Mouse (Mus musculus) c-Kit-positive CD71-positive TER-119-negative erythroid progenitor cells, embryonic 14.5 days (primary cell): ENCODE results near the gene Rabep1.
"Not testable (repeated sequence)": the region's sequence is repeated elsewhere in the genome, so short reads cannot be mapped to it uniquely, and the experiment has no call there.

Experiments
- DNase-seq: peaks from one replicate; pipeline ENCODE4 v3.0.0-alpha.2; 2013; ENCODE audit warnings: low read depth

The Rabep1 gene

DNA sequence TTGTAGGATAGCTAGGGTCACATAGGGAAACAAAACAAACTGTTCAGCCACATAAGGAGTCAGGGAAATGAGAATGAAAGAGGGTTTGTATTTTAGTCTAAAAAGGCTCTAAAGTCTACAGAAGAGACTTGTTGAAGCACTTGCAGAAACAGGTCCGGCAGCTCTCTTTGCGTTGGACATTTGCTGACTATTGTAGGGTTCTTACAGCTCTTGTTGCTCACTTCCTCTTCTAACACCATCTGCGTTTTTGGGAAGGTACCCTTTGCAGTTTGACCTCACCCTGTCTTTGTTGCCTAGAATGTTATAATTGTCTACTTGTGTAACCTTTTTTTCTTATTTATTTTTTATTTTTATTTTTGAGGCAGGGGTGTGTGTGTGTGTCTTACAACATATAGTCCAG is 53.1 kb downstream of the Rabep1 start:
- DNase-seq, result no peak

DNA sequence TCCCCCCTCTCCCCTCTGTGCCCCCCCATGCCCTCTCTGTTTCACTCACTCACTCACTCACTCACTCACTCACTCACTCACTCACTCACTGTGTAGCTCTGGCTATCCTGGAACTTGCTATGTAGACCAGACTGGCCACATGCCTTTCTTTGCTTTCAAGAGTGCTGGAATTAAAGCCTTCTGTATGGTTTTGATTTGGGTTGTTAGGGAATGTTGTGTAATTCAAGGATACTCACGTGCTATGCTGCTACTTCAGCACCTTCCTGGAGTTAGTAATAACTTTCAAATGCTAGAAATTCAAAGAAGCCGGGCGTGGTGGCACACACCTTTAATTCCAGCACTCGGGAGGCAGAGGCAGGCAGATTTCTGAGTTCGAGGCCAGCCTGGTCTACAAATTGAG is 53.6 kb downstream of the Rabep1 start:
- not testable (repeated sequence) for DNase-seq

DNA sequence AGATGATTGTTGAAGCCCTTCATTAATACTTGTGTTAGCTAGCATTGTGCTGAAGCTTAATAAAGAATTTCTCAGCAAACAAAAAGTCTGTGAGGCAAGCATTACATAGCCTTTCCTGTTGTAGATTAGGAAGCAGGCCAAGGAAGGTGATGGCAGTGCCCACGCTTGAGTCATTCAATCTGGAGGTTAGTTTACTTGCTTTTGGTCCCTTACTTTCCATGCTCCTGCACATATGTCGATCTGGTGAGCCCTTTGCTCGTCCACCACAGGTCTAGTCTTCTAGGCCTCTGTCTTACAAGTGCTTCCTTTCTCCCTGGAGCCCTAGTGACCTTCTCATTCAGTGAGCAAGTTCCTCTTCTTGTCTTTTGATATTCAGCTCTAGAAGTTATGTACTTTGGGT is 62.1 kb downstream of the Rabep1 start:
- DNase-seq, result no peak

DNA sequence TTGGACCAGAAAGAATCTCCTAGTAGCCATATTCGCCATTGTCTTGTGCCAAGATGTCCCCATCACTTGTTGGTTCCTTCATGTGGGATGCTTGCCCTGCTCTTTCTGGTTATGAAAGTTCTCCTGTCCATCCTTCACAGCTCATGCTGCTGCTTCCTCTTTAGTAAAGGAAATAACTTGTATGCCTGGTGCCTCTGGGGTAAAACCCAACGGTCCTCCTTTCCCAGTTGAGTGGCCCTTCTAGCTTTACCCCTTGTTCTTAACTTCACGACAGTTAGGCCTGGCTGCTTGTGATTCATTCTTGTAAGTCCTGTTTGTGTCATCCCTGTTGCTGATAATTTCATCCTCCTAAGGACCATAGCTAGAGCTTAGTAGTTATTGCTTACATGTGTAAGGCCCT is 66.7 kb downstream of the Rabep1 start:
- DNase-seq, result no peak

DNA sequence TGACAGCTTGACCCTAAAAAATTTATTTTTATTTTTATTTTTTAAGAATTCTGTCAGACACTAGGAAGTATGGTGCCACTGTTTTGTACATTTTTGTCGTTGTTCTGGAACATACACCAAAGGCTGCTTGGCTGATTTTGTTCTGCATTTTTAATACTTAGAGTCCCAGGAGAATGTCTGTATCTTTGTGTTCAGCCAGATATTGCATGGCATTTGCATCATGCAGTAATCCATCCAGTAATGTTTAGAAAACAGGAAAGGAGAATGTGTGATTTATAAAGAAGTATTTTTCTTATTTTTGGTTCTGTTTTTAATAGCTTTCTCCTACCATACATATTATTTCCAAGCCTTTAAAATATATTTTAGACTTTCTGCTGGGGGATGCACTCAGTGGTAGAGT is 67.3 kb downstream of the Rabep1 start:
- no peak for DNase-seq

DNA sequence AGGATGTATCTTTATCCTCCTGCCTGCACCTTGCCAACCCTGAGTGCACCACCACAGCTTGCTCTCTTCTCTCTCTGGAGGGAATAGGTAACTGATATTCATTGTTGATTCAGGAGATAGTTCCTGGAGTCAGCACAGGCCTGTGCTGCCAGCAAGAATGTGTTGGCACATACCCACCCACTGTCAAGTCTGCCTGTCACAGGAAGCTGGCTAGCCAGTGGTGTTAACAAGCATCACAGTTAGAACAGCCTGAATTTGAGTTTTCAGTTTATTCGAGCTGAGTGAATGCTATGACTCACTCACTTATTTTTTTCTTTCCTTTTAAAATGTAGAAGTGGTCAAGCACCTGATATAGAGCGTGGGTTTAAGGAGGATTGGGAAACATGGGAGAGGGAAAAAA is 73.3 kb downstream of the Rabep1 start:
- DNase-seq, result no peak

DNA sequence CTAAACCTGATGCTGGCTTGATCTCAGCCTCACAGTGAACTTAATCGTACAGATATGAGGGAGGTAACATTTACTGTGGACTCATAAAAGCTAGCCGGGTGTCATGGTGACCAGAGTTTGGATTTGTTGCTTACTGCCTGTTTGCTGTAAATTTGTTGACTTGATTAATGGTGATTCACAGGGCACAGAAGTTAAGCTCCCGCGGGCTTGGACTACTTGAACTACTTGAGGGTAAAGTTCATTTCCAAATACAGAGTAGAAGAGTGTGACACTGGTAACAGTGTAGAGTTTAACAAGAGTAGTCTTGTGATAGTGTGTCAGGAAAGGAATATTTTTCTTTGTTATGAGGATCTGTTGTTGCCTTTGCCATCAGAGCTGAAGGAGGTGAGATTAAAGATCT is 74.9 kb downstream of the Rabep1 start:
- DNase-seq, result no peak

DNA sequence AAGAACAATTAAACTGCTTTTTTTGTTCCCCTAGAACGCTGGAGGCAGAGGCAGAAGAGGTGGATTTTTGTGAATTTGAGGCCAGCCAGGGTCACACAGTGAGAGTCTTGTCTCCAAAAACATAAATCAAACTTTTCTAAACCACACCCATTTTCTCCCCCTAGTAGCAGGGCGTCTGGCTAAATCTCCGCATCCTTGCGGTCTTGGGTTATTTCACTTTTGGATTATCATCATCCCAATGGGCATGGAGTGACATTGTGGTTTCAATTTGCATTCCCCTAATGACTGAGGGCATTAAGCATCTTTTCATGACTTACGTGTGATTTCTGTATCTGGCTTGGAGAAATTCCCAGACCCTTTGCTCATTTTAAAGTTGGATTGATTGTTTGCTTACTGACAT is 86.9 kb downstream of the Rabep1 start:
- DNase-seq, result no peak

DNA sequence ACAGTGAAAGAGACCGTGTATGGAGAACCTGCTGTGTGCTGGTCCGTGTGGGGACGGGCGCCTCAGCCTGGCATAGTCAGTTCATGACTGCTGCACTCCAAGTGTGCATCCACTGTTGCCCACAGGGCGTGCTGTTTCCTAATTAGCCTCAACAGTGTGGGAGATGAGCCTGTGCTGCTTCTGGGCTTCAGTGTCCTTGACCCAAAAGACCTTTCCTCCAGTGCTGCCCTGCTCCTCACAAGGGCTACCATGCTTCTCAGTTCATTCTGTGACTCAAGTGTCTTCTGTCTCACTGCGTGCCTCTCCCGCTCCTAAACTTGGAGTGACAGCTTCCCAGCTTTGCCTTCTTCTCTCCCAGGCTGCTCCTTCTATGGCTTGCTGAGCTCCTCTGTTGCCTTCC is 90.7 kb downstream of the Rabep1 start:
- no peak for DNase-seq

DNA sequence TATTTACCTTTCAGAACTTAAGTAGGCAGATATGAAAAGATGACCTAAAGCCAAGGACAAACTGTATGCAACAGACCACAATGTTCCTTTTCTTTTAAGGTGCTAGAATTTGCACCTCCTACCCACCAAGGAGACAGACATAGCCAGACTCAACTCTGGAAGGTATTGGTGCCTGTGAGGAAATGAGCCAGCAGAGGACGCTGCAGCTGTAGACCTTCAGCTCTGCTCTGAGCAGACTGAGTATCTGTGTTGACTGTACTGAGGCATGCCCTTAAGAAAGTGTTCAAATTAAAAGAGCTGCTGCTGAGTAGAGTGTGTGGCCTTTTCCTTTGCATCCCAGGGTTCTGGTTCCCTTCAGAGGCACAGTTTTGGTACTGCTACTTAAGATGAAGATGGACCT is 98.0 kb downstream of the Rabep1 start:
- DNase-seq, result no peak

DNA sequence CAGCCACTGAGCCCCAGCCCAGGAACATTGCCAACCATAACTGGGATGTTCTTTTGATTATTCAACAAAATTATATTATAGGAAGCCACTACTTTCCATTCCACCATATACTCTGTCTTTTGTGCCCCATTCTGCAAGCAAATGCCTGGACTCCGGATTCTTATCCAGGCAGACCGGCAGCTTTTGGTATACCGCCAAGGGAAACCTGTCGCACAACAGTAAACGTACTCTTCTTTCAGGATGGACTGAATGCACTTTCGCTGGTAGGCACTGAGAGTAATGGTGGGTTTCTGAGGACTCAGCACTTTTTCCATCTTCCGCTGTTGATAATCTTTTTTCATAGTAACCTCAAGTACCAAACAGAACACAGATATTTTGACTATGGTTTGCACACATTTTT is 99.1 kb downstream of the Rabep1 start:
- DNase-seq, result no peak

DNA sequence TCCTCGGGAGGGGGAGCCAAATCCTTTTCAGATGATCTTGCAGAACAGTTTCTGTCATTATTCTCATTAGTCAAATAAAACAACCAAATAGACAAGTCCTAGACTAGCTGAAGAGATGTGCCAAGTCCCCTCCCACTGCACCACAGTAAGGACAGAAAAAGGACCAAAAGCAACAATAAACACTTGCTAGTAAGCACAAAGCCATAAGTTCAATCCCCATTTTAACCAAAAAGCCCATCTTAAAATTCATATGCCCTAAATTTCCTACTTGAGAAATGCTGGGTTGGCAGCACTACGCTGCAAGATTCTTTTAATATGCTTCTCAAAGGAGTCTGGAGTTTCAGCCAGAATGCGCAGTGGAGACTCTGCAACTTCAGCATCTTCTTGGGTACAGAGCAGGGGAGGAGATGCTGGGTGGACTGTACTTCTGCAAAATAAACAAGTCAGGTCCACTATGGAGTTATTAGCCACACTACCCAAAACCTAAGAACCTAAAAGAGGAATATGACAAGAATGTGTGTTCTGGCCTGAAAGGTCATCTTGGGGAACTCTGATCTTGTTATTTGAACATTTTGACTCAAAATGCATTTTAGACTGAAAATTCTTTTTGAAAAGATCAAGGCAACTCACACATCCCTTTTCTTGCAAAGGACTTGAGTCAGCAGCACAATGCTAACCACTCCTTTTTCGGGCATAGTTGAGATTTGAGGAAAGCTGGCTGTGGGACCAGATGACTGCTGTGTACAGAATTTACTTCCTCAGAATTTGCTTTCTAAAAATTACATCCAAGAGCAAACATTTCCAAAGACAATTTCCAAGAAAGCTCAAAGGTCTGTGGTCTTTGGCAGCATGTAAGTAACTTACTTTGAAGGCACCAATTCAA is 100.6 kb downstream of the Rabep1 start:
- DNase-seq, result no peak

DNA sequence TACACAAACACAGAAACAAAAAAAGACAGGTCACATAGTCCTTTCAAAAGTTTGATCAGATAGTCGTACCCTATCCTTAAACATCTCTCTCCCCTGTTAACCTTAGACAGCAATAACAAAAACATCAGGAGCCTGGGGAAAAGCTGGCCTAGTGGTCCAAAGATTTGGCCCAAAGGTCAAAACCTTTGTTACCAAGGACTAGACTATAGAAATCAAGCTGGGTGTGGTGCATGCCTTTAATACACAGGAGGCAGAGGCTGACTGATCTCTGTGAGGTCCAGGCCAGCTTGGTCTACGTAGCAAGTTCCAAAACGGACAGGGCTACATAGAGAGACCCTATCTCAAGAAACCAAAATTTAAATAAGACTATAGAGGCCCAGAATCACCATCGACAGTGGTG is 110.1 kb downstream of the Rabep1 start:
- no peak for DNase-seq

DNA sequence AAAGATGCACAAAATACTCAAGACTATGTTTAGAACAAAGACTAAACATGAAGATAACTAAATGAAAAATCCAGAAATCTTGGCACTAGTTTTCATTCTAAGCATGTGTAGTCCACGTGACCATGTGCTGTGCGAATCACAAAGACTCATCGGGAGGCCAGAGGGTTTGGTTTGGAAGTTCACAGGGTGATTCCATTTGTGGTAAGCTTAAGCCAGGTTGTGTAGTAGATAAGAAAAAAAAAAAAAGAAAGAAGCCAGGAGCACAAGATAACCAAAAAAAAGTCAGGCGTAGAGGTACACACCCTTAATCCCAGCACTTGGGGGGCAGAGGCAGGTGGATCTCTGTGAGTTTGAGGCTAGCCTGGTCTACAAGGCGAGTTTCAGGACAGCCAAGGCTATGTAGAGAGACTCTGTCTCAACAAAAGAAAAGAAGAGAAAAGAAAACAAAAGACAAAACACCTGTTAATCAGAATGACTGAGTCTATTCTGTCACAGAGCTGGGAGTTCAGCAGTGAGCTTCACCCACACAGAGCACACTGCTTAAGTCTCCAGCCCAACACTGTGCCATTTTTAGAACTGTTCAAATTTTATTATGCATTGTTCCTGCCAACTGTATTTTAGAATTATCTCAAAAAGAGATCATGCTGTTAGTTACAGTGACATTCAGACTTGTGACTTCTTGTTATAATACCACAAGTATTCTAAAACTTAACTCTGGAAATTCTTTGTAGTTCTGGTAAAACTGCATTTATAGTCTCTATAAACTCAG is 116.4 kb downstream of the Rabep1 start:
- no peak for DNase-seq

DNA sequence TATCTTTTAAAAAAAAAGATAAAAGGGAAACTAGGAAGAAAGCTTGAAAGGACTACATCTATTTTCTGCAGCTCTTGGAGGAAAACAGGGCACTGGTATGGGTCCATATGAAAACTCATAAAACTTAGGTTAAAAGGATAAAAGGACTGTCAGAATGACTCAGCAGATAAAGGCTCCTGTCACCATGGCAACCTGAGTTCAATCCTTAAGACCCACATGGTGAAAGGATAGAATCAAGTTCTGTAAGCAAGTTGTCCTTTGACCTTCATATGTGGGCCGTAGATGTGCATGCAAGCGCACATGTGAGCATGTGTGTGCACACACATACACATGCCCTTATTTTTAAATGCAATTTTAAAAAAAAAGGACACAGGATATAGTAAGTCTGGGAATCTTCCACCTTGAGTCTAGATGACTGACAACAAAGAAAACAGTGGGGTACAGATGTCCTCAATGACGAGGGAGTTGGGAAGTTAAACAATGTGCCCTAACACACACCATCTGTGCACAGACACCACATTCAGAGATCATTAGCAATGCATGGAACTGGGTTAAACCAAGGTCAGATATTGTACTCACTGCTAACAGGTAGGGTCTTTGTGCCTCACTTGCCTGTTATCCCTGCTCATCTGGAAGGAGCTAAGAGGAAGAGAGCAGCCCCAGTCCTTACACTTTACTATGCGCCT is 119.8 kb downstream of the Rabep1 start:
- DNase-seq, result no peak

DNA sequence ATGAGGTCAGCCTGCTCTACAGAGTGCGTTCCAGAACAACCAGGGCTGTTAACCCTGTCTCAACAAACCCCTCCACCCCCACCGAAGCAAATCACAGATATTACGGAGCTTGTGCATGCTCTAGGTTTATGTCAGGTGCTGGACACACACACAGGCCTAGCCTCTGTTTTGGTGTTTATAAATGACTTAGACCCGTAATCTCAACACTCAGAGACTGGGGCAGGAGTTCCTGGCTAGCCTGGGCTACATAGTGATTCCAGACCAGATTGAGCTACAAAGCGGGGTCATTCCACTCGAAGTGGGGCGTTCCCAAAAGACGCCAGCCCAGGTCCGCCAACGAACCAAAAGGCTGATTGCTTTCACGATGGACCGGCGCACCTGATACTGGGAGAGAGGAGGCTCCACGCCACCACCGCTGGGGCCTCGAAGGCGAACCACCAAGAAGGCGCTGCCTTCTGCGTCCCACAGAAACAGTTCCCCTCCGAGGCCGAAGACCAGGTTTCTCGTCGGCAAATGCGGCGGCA is 124.8 kb downstream of the Rabep1 start:
- no peak for DNase-seq

DNA sequence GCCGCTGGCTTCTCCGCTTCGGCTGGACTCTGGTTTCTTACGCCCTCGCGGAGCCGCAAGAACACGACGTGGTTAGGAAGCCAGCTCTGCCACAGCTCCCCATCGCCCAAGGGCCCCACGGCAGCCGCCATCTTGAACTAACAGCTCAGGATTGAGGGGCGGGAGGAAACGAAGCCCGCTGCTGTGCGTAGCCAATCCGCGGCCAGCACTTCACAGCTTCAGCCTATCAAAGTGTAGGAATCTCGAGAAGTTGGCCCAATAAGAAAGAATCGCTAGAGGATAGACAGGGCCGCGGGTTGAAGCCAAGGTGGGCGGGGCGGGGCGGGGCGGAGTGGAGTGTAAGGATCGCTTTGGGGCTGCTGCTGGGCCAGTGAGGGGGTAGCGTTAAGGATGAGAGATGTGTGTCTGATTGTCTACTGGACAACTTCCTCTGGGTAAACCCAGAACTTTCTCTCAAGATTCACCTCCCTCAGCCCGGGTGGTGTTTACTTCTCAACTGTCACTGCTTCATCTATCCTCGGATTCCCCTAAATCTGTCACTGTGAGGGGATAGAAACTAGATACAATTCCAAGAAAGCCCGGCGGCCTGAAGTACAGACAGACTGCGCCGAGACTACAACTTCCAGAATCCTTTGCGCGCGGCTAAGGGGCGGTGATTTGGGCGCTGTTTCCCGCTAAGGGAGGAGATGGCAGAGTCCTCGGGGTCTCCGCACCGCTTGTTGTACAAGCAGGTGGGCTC is 125.4 kb downstream of the Rabep1 start, which contains the start of the genes Nup88 and Rpain:
Nup88 (minus strand) TSS at position 153 of the 739 bp plus-strand sequence.
Rpain (plus strand) TSS at position 393 of the 739 bp plus-strand sequence.
- DNase-seq, result peak; percentile 91

DNA sequence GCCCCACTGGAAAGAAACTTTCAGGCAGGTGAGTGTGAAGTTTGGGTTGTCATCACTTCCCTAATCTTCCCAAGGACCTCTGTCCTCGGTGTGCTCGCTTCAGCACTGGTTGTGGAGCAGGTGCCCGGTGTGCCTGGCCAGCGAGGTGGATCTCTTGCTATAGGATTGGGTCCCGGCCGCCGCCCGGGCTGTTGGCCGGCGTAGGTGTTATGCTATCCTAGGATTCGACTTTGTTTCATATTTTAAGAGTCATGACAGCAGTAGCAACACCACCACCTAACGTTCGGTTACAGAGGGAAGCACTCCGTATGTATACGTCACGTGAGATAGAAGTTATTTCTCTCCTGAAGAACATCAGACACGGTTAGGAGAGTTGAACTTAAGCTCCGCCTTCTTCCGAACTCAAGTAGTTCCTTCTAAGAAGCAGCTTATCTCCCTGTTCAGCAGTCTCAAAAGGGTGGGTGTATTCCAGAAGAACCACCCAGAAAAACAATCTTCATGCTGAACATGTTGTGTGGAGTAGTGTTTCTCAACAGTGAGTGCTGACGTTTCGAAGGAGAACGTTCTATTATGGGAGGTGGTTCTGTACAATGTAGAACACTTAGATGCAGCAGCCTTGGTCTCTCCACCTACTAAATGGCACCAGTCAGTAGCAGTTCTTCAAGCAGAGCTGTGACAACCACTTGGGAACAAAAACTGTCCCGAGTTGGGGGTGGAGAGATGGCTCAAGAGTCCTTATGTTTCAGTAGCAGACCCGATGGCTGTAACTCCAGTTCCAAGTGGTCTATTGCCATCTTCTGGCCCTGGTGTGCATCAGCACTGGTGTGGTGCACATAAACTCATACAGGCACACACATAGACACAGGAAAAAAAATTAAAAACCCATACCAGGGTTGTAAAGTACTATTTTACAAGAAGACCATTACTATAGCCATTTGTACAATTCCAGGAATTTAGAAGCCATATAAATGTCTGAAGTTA is 126.3 kb downstream of the Rabep1 start:
- DNase-seq, result peak; percentile 91

DNA sequence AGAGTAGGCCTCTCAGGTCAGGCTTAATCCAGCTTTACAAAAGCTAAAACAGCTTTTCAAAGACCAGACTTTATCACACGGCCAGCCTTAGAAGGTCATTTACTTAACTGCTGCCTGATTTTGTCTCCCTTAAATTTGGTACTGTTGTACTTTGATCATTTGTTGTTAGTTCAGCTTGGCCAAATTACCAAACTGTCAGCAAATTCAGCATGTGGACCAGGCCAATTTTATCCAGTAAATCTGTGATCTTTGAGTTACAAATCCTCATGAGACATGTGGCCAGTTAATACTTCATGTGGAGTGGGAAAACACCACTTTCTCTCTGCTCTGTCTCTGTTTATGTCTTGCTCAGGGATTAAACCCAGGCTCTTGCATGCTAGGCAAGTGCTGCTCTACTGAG is 128.0 kb downstream of the Rabep1 start:
- DNase-seq, result no peak

DNA sequence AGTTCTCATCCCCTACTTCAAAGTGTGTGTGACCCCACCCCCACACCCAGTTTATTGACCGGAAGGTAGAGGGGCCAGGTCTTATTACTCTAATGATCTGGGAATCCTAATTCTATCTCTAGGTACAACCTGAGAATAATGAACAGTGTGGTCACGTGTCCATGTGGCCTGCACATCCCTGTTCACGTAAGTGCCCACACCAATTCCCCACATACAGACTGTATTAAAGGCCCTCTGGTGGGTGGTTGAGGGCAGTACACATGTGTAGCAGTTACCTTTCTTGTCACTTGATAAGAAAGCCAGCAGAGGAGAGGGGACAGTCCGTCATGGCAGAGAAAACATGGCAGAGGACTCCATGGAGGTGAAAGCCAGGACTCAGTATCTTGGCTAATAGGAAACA is 129.4 kb downstream of the Rabep1 start:
- DNase-seq, result no peak
